Mouse (Mus musculus) heart, adult 2 months (tissue): Measurements from ENCODE around the gene Serpinf1. TPM values are rescaled to one million over a fixed set of nuclear protein-coding genes. Genes with fewer than 3 reads are reported as not detected.
"Not testable (repeated sequence)": the region's sequence is repeated elsewhere in the genome, so short reads cannot be mapped to it uniquely, and the experiment has no call there.

Experiments used
- DNase-seq, 2 experiments: peaks; one replicate each; pipeline ENCODE4 v3.0.0; 2021
- H3K27ac ChIP-seq: fragments of 200-600 bp; 2 replicates; pipeline ENCODE4 v1.8.1; 2022
- H3K27me3 ChIP-seq: fragments of 200-500 bp; 2 replicates; pipeline ENCODE4 v1.6.1; 2012; ENCODE audit warnings: mild to moderate bottlenecking, low read length, inconsistent platforms, mixed read lengths; ENCODE audit not compliant: control insufficient read depth, insufficient read depth
- H3K36me3 ChIP-seq: fragments of 200-500 bp; 2 replicates; pipeline ENCODE4 v1.6.1; 2012; ENCODE audit warnings: low read length, inconsistent platforms; ENCODE audit not compliant: control insufficient read depth, insufficient read depth
- H3K4me1 ChIP-seq: fragments of 200-500 bp; 2 replicates; pipeline ENCODE4 v1.6.1; 2011; ENCODE audit warnings: low read length; ENCODE audit not compliant: control insufficient read depth, insufficient read depth
- H3K4me3 ChIP-seq: fragments of 200-600 bp; 2 replicates; pipeline ENCODE4 v1.8.1; 2022
- H3K79me2 ChIP-seq: fragments of 200-500 bp; replicated peaks from 2 replicates; pipeline ENCODE4 v1.6.1; 2012; ENCODE audit warnings: mild to moderate bottlenecking, inconsistent platforms, low read length, moderate library complexity, mixed read lengths; ENCODE audit not compliant: control insufficient read depth, insufficient read depth
- H3K9ac ChIP-seq: fragments of 200-500 bp; 2 replicates; pipeline ENCODE4 v1.6.1; 2012; ENCODE audit warnings: low read depth, mild to moderate bottlenecking, control low read depth, inconsistent platforms, low read length, mixed read lengths
- CTCF ChIP-seq: fragments of 200-600 bp; IDR thresholded peaks from 2 replicates; pipeline ENCODE4 v1.8.1; 2022; ENCODE audit warnings: antibody characterized with exemption, mild to moderate bottlenecking, moderate library complexity
- EP300 ChIP-seq: fragments of 200-500 bp; IDR thresholded peaks from 2 replicates; pipeline ENCODE4 v1.6.1; 2011; ENCODE audit warnings: low read depth, low read length, control low read depth; ENCODE audit not compliant: insufficient read depth
- POLR2A ChIP-seq: fragments of 200-500 bp; IDR thresholded peaks from 2 replicates; pipeline ENCODE4 v1.6.1; 2011; ENCODE audit warnings: mild to moderate bottlenecking, low read depth, low read length, control low read depth; ENCODE audit not compliant: insufficient read depth
- WGBS: fragments of 180-500 bp; shearing (Covaris S2); methylation state at CpG from one replicate; pipeline ENCODE4 v1.1.7; 2018; 5-methylcytosine and 5-hydroxymethylcytosine counted together
- intact Hi-C: fragments of 180-260 bp; cut with DNase I; formaldehyde crosslinking; loops from one replicate; pipeline ENCODE4 v1.15.1; 2025
- polyA plus RNA-seq: library from polyadenylated mRNA; depleted of rRNA; stranded (reverse); fragments of >200 nt; gene quantifications from 2 replicates; pipeline ENCODE4 v1.2.3, GENCODE M21; 2012
- total RNA-seq, 2 experiments: library from RNA; stranded (reverse); gene quantifications; 2 replicates each; pipeline ENCODE4 v1.2.3; 2021

Serpinf1 gene
- total and polyA plus RNA-seq, 3 experiments: 17.4 to 84.5 (median 28.5) TPM

- peak; percentile 40 to 65 for DNase-seq
- intact Hi-C loops: no loop called here
- Histone ChIP-seq H3K4me1 (peaks cover 23% of the 10 kb centered on the region), H3K27ac (peak overlapping the region; percentile 97), H3K36me3 (peaks cover 8% of the 10 kb centered on the region), H3K79me2 (no peaks in the 10 kb centered on the region), H3K27me3 (no peaks in the 10 kb centered on the region), H3K9ac (no peak overlapping the region), H3K4me3 (no peak overlapping the region)
- WGBS: 22% methylated on average over 8 of the region's 8 CpGs
- TF ChIP-seq EP300: 0 out of 2 replicates have a peak, but pooled peaks have one; percentile 13
- TF ChIP-seq CTCF: no peak
- no peak for TF ChIP-seq POLR2A
Measured at GRCm38 (mm10) chr11:75458628-75459041, 36.1 kb upstream of the Serpinf1 start.

- TF ChIP-seq CTCF: peak; percentile 75
- TF ChIP-seq EP300: no peak
- no peak for TF ChIP-seq POLR2A
- Histone ChIP-seq H3K27me3 (no peaks in the 10 kb centered on the region), H3K4me1 (peaks cover 23% of the 10 kb centered on the region), H3K36me3 (peaks cover 8% of the 10 kb centered on the region), H3K79me2 (no peaks in the 10 kb centered on the region), H3K27ac (peak overlapping the region; percentile 97), H3K9ac (no peak overlapping the region), H3K4me3 (no peak overlapping the region)
- WGBS: 25% methylated on average over 3 of the region's 3 CpGs
- intact Hi-C loops: no loop called here
- peak in 1 of 2 experiments; percentile 20 for DNase-seq
Measured at GRCm38 (mm10) chr11:75458169-75458568, 35.7 kb upstream of the Serpinf1 start.

GRCm38 (mm10) chr11:75456440-75456871 is 34.0 kb upstream of the Serpinf1 start:
- DNase-seq: no peak
- Histone ChIP-seq H3K79me2 (0 out of 2 replicates have a peak, but pooled peaks cover 1% of the 10 kb centered on the region), H3K36me3 (peaks cover 8% of the 10 kb centered on the region), H3K9ac (no peak overlapping the region), H3K4me1 (peaks cover 23% of the 10 kb centered on the region), H3K27me3 (no peaks in the 10 kb centered on the region), H3K27ac (no peak overlapping the region), H3K4me3 (no peak overlapping the region)
- intact Hi-C loops: no loop called here
- 82% methylated on average over 7 of the region's 7 CpGs for WGBS
- TF ChIP-seq CTCF (no peak), EP300 (no peak), POLR2A (no peak)

- intact Hi-C loops, H3K27me3 ChIP-seq, H3K79me2 ChIP-seq, H3K9ac ChIP-seq, H3K27ac ChIP-seq, H3K4me3 ChIP-seq, DNase-seq, H3K36me3 ChIP-seq: not testable (repeated sequence)
- WGBS: 93% methylated on average over 2 of the region's 2 CpGs
- peaks cover 23% of the 10 kb centered on the region for H3K4me1 ChIP-seq
Measured at GRCm38 (mm10) chr11:75455971-75456370, 33.5 kb upstream of the Serpinf1 start.

- TF ChIP-seq POLR2A (no peak), EP300 (no peak), CTCF (no peak)
- DNase-seq: peak; percentile 23 to 36
- Histone ChIP-seq H3K27me3 (no peaks in the 10 kb centered on the region), H3K27ac (peak overlapping the region; percentile 71), H3K79me2 (0 out of 2 replicates have a peak, but pooled peaks cover 1% of the 10 kb centered on the region), H3K4me3 (peak overlapping the region; percentile 87), H3K36me3 (peaks cover 8% of the 10 kb centered on the region), H3K9ac (peak overlapping the region; percentile 47), H3K4me1 (peaks cover 23% of the 10 kb centered on the region)
- 54% methylated on average over 10 of the region's 10 CpGs for WGBS
- intact Hi-C loops: no loop called here
Measured at GRCm38 (mm10) chr11:75455041-75455736, 32.7 kb upstream of the Serpinf1 start.
